Comparison of ENCODE assay signal across 26 mouse cellular contexts in genomic region chr7:123401121-123401520, GRCm38 (mm10).
"Had no signal": no experiment of that assay in that cellular context is flagged by ENCODE, and none has a peak within 500 bp of the region (broad histone marks: within the 10 kb centered on the region; RNA-seq: fewer than 3 reads in every experiment).

No protein-coding gene starts in this region.

- H3K4me2 ChIP-seq: heart, embryonic 11.5 days; heart, embryonic 13.5 days; heart, embryonic 15.5 days; hindbrain, embryonic 13.5 days; hindbrain, embryonic 15.5 days; kidney, embryonic 15.5 days; limb, embryonic 13.5 days; limb, embryonic 15.5 days; liver, embryonic 12.5 days had no signal

- H3K9ac ChIP-seq: heart, embryonic 13.5 days; heart, embryonic 15.5 days; hindbrain, embryonic 13.5 days; hindbrain, embryonic 15.5 days; kidney, embryonic 15.5 days; limb, embryonic 13.5 days; limb, embryonic 15.5 days; liver, embryonic 12.5 days; liver, embryonic 14.5 days had no signal

- H3K4me1 ChIP-seq: hindbrain, embryonic 13.5 days; hindbrain, embryonic 15.5 days; limb, embryonic 13.5 days; limb, embryonic 15.5 days had no signal

- H3K4me3 ChIP-seq: heart, adult 2 months; heart, embryonic 13.5 days; heart, embryonic 15.5 days; hindbrain, embryonic 13.5 days; hindbrain, embryonic 15.5 days; kidney, embryonic 15.5 days; limb, embryonic 13.5 days; limb, embryonic 15.5 days; liver, embryonic 12.5 days had no signal

- DNase-seq: gastrocnemius, postnatal 14 days; gastrocnemius, postnatal 36 days; heart, adult 11 months; heart, adult 2 months; heart, postnatal 14 days; heart, postnatal 36 days; kidney, adult 11 months; kidney, adult 2 months; kidney, adult 9 months; kidney, postnatal 14 days; kidney, postnatal 36 days; layer of hippocampus, adult 9-11 months; layer of hippocampus, postnatal 36 days; left cerebral cortex, postnatal 4 days had no signal

- H3K27me3 ChIP-seq: heart, embryonic 13.5 days; heart, embryonic 15.5 days; hindbrain, embryonic 13.5 days; hindbrain, embryonic 15.5 days; kidney, embryonic 15.5 days; limb, embryonic 13.5 days; limb, embryonic 15.5 days; liver, embryonic 12.5 days had no signal

- H3K27ac ChIP-seq: heart, adult 2 months; heart, embryonic 13.5 days; heart, embryonic 15.5 days; hindbrain, embryonic 13.5 days; hindbrain, embryonic 15.5 days; kidney, embryonic 15.5 days; kidney, postnatal 0 days; limb, embryonic 13.5 days; limb, embryonic 15.5 days; liver, embryonic 12.5 days; liver, embryonic 14.5 days had no signal

- ATAC-seq: intestine, embryonic 16.5 days; liver, embryonic 12.5 days had no signal

- H3K9me3 ChIP-seq: heart, embryonic 13.5 days; heart, embryonic 15.5 days; hindbrain, embryonic 13.5 days; hindbrain, embryonic 15.5 days; kidney, embryonic 15.5 days; limb, embryonic 13.5 days; limb, embryonic 15.5 days; liver, embryonic 12.5 days had no signal
